Mouse (Mus musculus): ENCODE results near the gene Il19. TPM values are rescaled to one million over a fixed set of nuclear protein-coding genes. Genes with fewer than 3 reads are reported as not detected.

Gene Il19
- polyA plus RNA-seq, 1 experiment = not detected

GRCm38 (mm10) chr1:130911401-130912010 lies 28.4 kb downstream of the Il19 start, which contains the start of gene Il20:
Gene Il20, minus strand, starts transcription at chr1:130911451.
- no peak for TF ChIP-seq POLR2A (IDR thresholded peaks at IDR 0.05; ENCODE audit: low read depth, low read length)
- TF ChIP-seq CTCF (IDR thresholded peaks at IDR 0.05; ENCODE audit: extremely low read depth, insufficient read depth, insufficient read length, insufficient replicate concordance) = no peak
- Histone ChIP-seq H3K4me3 (ENCODE audit: extremely low read depth, insufficient read depth, insufficient read length) (no peak within 1 kb of the TSS), H3K27ac (ENCODE audit: insufficient read depth, low read length) (no peak within 1 kb of the TSS), H3K27me3 (ENCODE audit: control insufficient read depth, insufficient read depth, low read length) (no peaks in the 10 kb centered on the region), H3K4me1 (ENCODE audit: control insufficient read depth, insufficient read depth, insufficient read length) (no peaks in the 10 kb centered on the region), H3K36me3 (ENCODE audit: control insufficient read depth, insufficient read depth, low read length) (no peaks in the 10 kb centered on the region)
- DNase-seq (ENCODE audit: low read depth in 1 of 2, low spot score in 2 of 2) = no peak
- 89% methylated on average over 12 of the region's 12 CpGs for WGBS

GRCm38 (mm10) chr1:130902505-130902904 lies 37.4 kb downstream of the Il19 start:
- TF ChIP-seq CTCF (IDR thresholded peaks at IDR 0.05; ENCODE audit: extremely low read depth, insufficient read depth, insufficient read length, insufficient replicate concordance) (no peak), POLR2A (IDR thresholded peaks at IDR 0.05; ENCODE audit: low read depth, low read length) (no peak)
- H3K4me3 ChIP-seq (ENCODE audit: extremely low read depth, insufficient read depth, insufficient read length) = no peak overlapping the region
- H3K4me1 ChIP-seq (ENCODE audit: control insufficient read depth, insufficient read depth, insufficient read length) = no peaks in the 10 kb centered on the region
- H3K27ac ChIP-seq (ENCODE audit: insufficient read depth, low read length) = no peak overlapping the region
- no peaks in the 10 kb centered on the region for H3K27me3 ChIP-seq (ENCODE audit: control insufficient read depth, insufficient read depth, low read length)
- no peak for DNase-seq (ENCODE audit: low read depth in 1 of 2, low spot score in 2 of 2)
- H3K36me3 ChIP-seq (ENCODE audit: control insufficient read depth, insufficient read depth, low read length) = no peaks in the 10 kb centered on the region
- 90% methylated on average over 7 of the region's 7 CpGs for WGBS

GRCm38 (mm10) chr1:130894468-130894867 lies 45.4 kb downstream of the Il19 start:
- TF ChIP-seq POLR2A (IDR thresholded peaks at IDR 0.05; ENCODE audit: low read depth, low read length) (no peak), CTCF (IDR thresholded peaks at IDR 0.05; ENCODE audit: extremely low read depth, insufficient read depth, insufficient read length, insufficient replicate concordance) (no peak)
- no peak for DNase-seq (ENCODE audit: low read depth in 1 of 2, low spot score in 2 of 2)
- H3K4me1 ChIP-seq (ENCODE audit: control insufficient read depth, insufficient read depth, insufficient read length) = no peaks in the 10 kb centered on the region
- no peaks in the 10 kb centered on the region for H3K36me3 ChIP-seq (ENCODE audit: control insufficient read depth, insufficient read depth, low read length)
- H3K27me3 ChIP-seq (ENCODE audit: control insufficient read depth, insufficient read depth, low read length) = no peaks in the 10 kb centered on the region
- no peak overlapping the region for H3K4me3 ChIP-seq (ENCODE audit: extremely low read depth, insufficient read depth, insufficient read length)
- 87% methylated on average over 6 of the region's 6 CpGs for WGBS
- H3K27ac ChIP-seq (ENCODE audit: insufficient read depth, low read length) = no peak overlapping the region

- H3K4me3 ChIP-seq (ENCODE audit: extremely low read depth, insufficient read depth, insufficient read length) = no peak overlapping the region
- no peaks in the 10 kb centered on the region for H3K36me3 ChIP-seq (ENCODE audit: control insufficient read depth, insufficient read depth, low read length)
- 82% methylated on average over 9 of the region's 9 CpGs for WGBS
- no peak for DNase-seq (ENCODE audit: low read depth in 1 of 2, low spot score in 2 of 2)
- no peaks in the 10 kb centered on the region for H3K4me1 ChIP-seq (ENCODE audit: control insufficient read depth, insufficient read depth, insufficient read length)
- H3K27me3 ChIP-seq (ENCODE audit: control insufficient read depth, insufficient read depth, low read length) = no peaks in the 10 kb centered on the region
- no peak overlapping the region for H3K27ac ChIP-seq (ENCODE audit: insufficient read depth, low read length)
- no peak for TF ChIP-seq POLR2A (IDR thresholded peaks at IDR 0.05; ENCODE audit: low read depth, low read length)
- no peak for TF ChIP-seq CTCF (IDR thresholded peaks at IDR 0.05; ENCODE audit: extremely low read depth, insufficient read depth, insufficient read length, insufficient replicate concordance)
Observed at GRCm38 (mm10) chr1:130893329-130894040, 46.4 kb downstream of the Il19 start.

- no peaks in the 10 kb centered on the region for H3K27me3 ChIP-seq (ENCODE audit: control insufficient read depth, insufficient read depth, low read length)
- TF ChIP-seq POLR2A (IDR thresholded peaks at IDR 0.05; ENCODE audit: low read depth, low read length) (no peak), CTCF (IDR thresholded peaks at IDR 0.05; ENCODE audit: extremely low read depth, insufficient read depth, insufficient read length, insufficient replicate concordance) (no peak)
- WGBS = 82% methylated on average over 1 of the region's 1 CpGs
- no peaks in the 10 kb centered on the region for H3K36me3 ChIP-seq (ENCODE audit: control insufficient read depth, insufficient read depth, low read length)
- no peak overlapping the region for H3K4me3 ChIP-seq (ENCODE audit: extremely low read depth, insufficient read depth, insufficient read length)
- H3K4me1 ChIP-seq (ENCODE audit: control insufficient read depth, insufficient read depth, insufficient read length) = no peaks in the 10 kb centered on the region
- no peak overlapping the region for H3K27ac ChIP-seq (ENCODE audit: insufficient read depth, low read length)
- DNase-seq (ENCODE audit: low read depth in 1 of 2, low spot score in 2 of 2) = no peak
Observed at GRCm38 (mm10) chr1:130892446-130892845, 47.5 kb downstream of the Il19 start.

- no peaks in the 10 kb centered on the region for H3K4me1 ChIP-seq (ENCODE audit: control insufficient read depth, insufficient read depth, insufficient read length)
- H3K36me3 ChIP-seq (ENCODE audit: control insufficient read depth, insufficient read depth, low read length) = no peaks in the 10 kb centered on the region
- no peak for TF ChIP-seq POLR2A (IDR thresholded peaks at IDR 0.05; ENCODE audit: low read depth, low read length)
- no peak for TF ChIP-seq CTCF (IDR thresholded peaks at IDR 0.05; ENCODE audit: extremely low read depth, insufficient read depth, insufficient read length, insufficient replicate concordance)
- no peak within 1 kb of the TSS for H3K4me3 ChIP-seq (ENCODE audit: extremely low read depth, insufficient read depth, insufficient read length)
- no peak within 1 kb of the TSS for H3K27ac ChIP-seq (ENCODE audit: insufficient read depth, low read length)
- no peak for DNase-seq (ENCODE audit: low read depth in 1 of 2, low spot score in 2 of 2)
- H3K27me3 ChIP-seq (ENCODE audit: control insufficient read depth, insufficient read depth, low read length) = no peaks in the 10 kb centered on the region
Observed at GRCm38 (mm10) chr1:130887354-130887753, 52.6 kb downstream of the Il19 start, which contains the start of gene Il24. Gene Il24, minus strand, starts transcription at chr1:130887454.

GRCm38 (mm10) chr1:130883146-130883545 lies 56.8 kb downstream of the Il19 start:
- H3K27me3 ChIP-seq (ENCODE audit: control insufficient read depth, insufficient read depth, low read length) = no peaks in the 10 kb centered on the region
- H3K27ac ChIP-seq (ENCODE audit: insufficient read depth, low read length) = no peak overlapping the region
- TF ChIP-seq CTCF (IDR thresholded peaks at IDR 0.05; ENCODE audit: extremely low read depth, insufficient read depth, insufficient read length, insufficient replicate concordance) = no peak
- no peak for TF ChIP-seq POLR2A (IDR thresholded peaks at IDR 0.05; ENCODE audit: low read depth, low read length)
- 89% methylated on average over 4 of the region's 4 CpGs for WGBS
- H3K36me3 ChIP-seq (ENCODE audit: control insufficient read depth, insufficient read depth, low read length) = peaks cover 22% of the 10 kb centered on the region
- peaks cover under 1% of the 10 kb centered on the region for H3K4me1 ChIP-seq (ENCODE audit: control insufficient read depth, insufficient read depth, insufficient read length)
- no peak for DNase-seq (ENCODE audit: low read depth in 1 of 2, low spot score in 2 of 2)
- no peak overlapping the region for H3K4me3 ChIP-seq (ENCODE audit: extremely low read depth, insufficient read depth, insufficient read length)

Other genes starting within 250 kb of the Il19 start
- not detected in 2 replicates for gene Gm29427, start 224.3 kb downstream of the Il19 start, polyA plus RNA-seq (2012; rRNA removed)
- gene Yod1, start 222.8 kb downstream of the Il19 start, polyA plus RNA-seq (2012; rRNA removed) = 1.6 and 2.2 TPM in 2 replicates
- 3.3 and 5.3 TPM in 2 replicates for gene Pfkfb2, start 210.9 kb downstream of the Il19 start, polyA plus RNA-seq (2012; rRNA removed)
- 0.30 and 0.48 TPM in 2 replicates for gene AA986860, start 208.1 kb downstream of the Il19 start, polyA plus RNA-seq (2012; rRNA removed)
- 0.67 and 2.1 TPM in 2 replicates for gene Fcamr, start 139.2 kb downstream of the Il19 start, polyA plus RNA-seq (2012; rRNA removed)
- 0.20 and 0.32 TPM in 2 replicates for gene Pigr, start 113.4 kb downstream of the Il19 start, polyA plus RNA-seq (2012; rRNA removed)
- gene Fcmr, start 74.4 kb downstream of the Il19 start, polyA plus RNA-seq (2012; rRNA removed) = 452 and 608 TPM in 2 replicates
- not detected in 2 replicates for gene Il24, start 52.7 kb downstream of the Il19 start, polyA plus RNA-seq (2012; rRNA removed)
- not detected in 2 replicates for gene Il20, start 28.7 kb downstream of the Il19 start, polyA plus RNA-seq (2012; rRNA removed)
- gene Il10, start 79.7 kb upstream of the Il19 start, polyA plus RNA-seq (2012; rRNA removed) = 0.12 and 0.16 TPM in 2 replicates
- 55.3 and 72.5 TPM in 2 replicates for gene Mapkapk2, start 157.7 kb upstream of the Il19 start, polyA plus RNA-seq (2012; rRNA removed)
- 3.6 and 4.6 TPM in 2 replicates for gene Dyrk3, start 198.2 kb upstream of the Il19 start, polyA plus RNA-seq (2012; rRNA removed)
- gene Eif2d, start 213.1 kb upstream of the Il19 start, polyA plus RNA-seq (2012; rRNA removed) = 17.4 and 19.6 TPM in 2 replicates

All from spleen, adult 2 months (tissue).